Mouse (Mus musculus): ENCODE results near the gene Ybx1.

Ybx1 gene

DNA sequence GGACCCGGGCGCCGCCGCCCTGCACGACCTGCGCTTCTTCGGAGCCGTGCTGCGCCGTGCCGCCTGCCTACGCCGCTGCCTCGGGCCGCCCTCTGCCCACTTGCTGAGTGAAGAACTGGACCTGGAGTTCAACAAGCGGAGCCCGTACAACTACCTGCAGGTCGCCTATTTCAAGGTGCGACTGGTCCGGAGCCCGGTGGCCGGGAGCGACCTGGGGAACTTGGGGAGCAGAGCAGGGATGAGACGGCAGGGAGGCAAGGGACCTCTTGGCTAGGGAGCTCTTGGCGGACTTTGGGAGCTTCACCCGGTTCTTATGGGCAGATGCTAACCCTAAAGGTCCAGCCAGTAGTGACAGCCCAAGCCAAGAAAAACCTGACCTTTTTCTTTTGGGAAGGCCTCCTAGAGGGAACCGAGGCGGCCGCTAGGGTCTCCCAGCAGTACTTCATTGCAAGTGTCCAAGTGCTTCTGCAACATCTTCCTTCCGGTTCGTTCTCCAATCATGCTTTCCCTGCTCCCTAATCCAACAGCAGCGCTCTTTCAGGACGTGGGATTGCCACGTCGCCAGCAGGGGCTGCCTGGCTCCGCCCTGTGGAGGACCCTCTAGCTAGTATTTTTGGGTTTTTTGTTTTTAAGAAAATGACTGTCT is 61.0 kb downstream of the Ybx1 start:
- peak; percentile 55 for DNase-seq

GRCm38 (mm10) chr4:119232410-119233255 is 61.8 kb downstream of the Ybx1 start, which contains the start of the genes AU022252 and P3h1:
Gene AU022252, minus strand, starts transcription at chr4:119232712.
Gene P3h1, plus strand, starts transcription at chr4:119232915.
- DNase-seq = peak; percentile 99

Data from kidney, adult 18-20 months (tissue).